Mouse (Mus musculus) C2C12 (cell line): ENCODE results near the gene Mllt6. TPM values are rescaled to one million over a fixed set of nuclear protein-coding genes. Genes with fewer than 3 reads are reported as not detected.
A peak's percentile ranks its signal among the peaks of the same experiment; 100 is the strongest.

ENCODE experiments used
- H3K27me3 ChIP-seq: one replicate; pipeline ENCODE4 v1.6.1; 2011; ENCODE audit not compliant: control insufficient read depth, insufficient read depth, insufficient read length
- H3K36me3 ChIP-seq: one replicate; pipeline ENCODE4 v1.6.1; 2011; ENCODE audit not compliant: control insufficient read depth, insufficient read depth
- H3K4me3 ChIP-seq: one replicate; pipeline ENCODE4 v1.5.1; 2011; ENCODE audit warnings: mild to moderate bottlenecking, control low read depth; ENCODE audit not compliant: poor library complexity, insufficient read depth, severe bottlenecking
- H3K79me2 ChIP-seq: one replicate; pipeline ENCODE4 v1.6.1; 2011; ENCODE audit not compliant: control insufficient read depth, insufficient read depth
- H3K79me3 ChIP-seq: one replicate; pipeline ENCODE4 v1.6.1; 2011; ENCODE audit warnings: low read depth, control low read depth
- H3ac ChIP-seq: one replicate; pipeline ENCODE3; 2011; ENCODE audit warnings: low read depth; ENCODE audit not compliant: control insufficient read depth, insufficient read length
- CEBPB ChIP-seq: IDR thresholded peaks from one replicate; pipeline ENCODE4 v1.6.1; 2011; ENCODE audit warnings: low read depth, mild to moderate bottlenecking, control low read depth, moderate library complexity
- CTCF ChIP-seq: IDR thresholded peaks from one replicate; pipeline ENCODE4 v1.5.1; 2011; ENCODE audit not compliant: control insufficient read depth, insufficient read depth, insufficient read length
- FOSL1 ChIP-seq: IDR thresholded peaks from one replicate; pipeline ENCODE4 v1.8.0; 2011; ENCODE audit warnings: mild to moderate bottlenecking, low read length; ENCODE audit not compliant: poor library complexity, insufficient read depth, severe bottlenecking
- MAX ChIP-seq: IDR thresholded peaks from one replicate; pipeline ENCODE4 v1.6.1; 2011; ENCODE audit warnings: mild to moderate bottlenecking, control low read depth
- MYOD1 ChIP-seq: IDR thresholded peaks from one replicate; pipeline ENCODE4 v1.6.1; 2011; ENCODE audit warnings: low read depth; ENCODE audit not compliant: control insufficient read depth, insufficient read length
- MYOG ChIP-seq: IDR thresholded peaks from one replicate; pipeline ENCODE4 v1.6.1; 2011; ENCODE audit not compliant: control insufficient read depth, insufficient read length; ENCODE audit errors: extremely low read depth
- USF1 ChIP-seq: IDR thresholded peaks from one replicate; pipeline ENCODE4 v1.6.1; 2011; ENCODE audit warnings: low read depth, mild to moderate bottlenecking, control low read depth, moderate library complexity
- polyA plus RNA-seq: library from polyadenylated mRNA; unstranded; fragments of >200 nt; fragmentation: generic; extraction: Trizol; gene quantifications from one replicate; pipeline ENCODE4 v1.2.1, GENCODE M21; 2012; ENCODE audit warnings: missing spikeins

Mllt6 gene
- polyA plus RNA-seq, 1 experiment: 12.5 TPM

DNA sequence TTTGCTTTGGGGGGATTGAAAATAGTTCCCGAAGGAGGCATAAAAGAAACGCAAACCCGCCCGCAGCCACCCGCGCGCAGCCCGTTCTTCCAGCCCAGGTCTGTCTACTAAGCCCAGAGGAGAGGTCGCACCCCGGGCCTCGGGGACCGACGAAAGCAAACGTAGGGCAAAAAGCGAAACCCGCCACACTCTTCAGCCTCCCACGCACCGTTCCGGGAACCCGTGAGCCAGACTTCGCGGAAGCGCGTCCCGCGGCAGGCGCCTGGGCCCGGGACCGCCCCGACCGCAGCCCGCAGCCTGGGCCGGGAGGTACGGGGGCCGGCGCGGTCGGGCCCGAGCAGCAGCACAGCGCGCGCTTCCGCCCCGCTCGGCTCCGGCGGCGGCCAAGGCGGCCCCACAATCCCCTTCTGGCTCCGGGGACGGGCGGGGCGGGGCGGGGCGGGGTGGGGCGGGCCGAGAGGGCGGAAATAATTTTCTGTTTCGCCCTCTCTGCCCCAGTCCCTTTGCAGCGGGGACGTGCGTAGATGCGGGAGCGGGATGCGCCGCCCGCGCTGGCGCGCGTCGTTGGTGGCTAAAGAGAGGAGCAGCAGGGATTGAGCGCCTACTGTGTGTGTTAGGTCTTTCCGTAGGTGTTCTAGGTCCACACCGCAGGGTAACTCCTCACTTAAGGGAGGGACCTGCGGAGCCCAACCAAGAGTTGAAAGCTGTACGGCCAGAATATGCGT, 3.1 kb upstream of the Mllt6 start:
- Histone ChIP-seq H3K79me3 (peaks cover 18% of the 10 kb centered on the region), H3ac (peak overlapping the region; percentile 93), H3K79me2 (peaks cover 45% of the 10 kb centered on the region), H3K4me3 (peak overlapping the region; percentile 83), H3K27me3 (no peaks in the 10 kb centered on the region), H3K36me3 (peaks cover 4% of the 10 kb centered on the region)
- TF ChIP-seq MYOD1 (no peak), USF1 (no peak), CTCF (no peak), MAX (no peak), MYOG (no peak), FOSL1 (no peak), CEBPB (no peak)

DNA sequence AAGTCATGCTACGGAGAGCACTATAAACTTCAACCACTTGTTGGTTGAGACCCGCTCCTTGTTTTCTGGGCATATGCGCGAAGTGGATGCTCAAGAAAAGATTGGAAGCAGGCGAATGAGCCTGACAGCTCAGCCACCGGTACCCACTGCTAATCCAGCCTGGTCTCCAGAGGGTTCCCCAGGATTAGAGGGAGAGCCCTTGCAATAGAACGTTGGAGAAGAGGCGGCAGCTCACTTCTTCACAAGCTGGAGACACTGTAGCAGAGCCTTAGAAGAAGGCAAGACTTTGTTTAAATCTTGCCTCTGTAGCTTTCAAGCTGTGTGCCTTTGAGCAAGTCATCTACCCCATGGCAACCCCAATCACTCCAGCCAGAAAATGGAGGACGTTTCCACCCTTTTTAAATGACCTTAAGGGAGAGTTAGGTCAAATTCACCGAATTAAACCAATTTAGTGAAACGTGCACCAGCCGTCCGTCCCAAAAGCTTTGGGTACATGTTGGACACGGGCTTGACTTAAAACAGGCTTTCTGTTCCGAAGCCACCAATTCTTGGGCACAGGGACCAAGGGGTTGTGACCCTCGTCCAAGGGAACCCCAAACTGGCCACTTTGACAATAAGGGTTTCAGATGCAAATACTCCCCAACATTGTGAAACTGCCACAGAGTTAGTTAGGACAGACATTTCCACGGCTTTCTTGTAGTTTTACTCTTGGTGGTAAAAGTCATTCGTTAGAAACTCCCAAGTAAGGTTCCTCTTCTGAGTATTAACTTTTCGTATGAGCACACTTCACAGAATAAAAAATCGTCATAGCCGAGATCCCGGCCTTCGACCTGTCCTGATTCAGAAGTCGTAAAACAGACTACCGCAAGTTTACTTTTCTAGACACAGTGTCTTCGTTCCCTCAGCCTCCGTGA, 2.2 kb upstream of the Mllt6 start:
- H3K27me3 ChIP-seq: no peaks in the 10 kb centered on the region
- H3K4me3 ChIP-seq: peak overlapping the region; percentile 83
- peaks cover 12% of the 10 kb centered on the region for H3K36me3 ChIP-seq
- TF ChIP-seq FOSL1: no peak
- TF ChIP-seq MAX: no peak
- H3K79me2 ChIP-seq: peaks cover 54% of the 10 kb centered on the region
- peaks cover 25% of the 10 kb centered on the region for H3K79me3 ChIP-seq
- H3ac ChIP-seq: peak overlapping the region; percentile 51

DNA sequence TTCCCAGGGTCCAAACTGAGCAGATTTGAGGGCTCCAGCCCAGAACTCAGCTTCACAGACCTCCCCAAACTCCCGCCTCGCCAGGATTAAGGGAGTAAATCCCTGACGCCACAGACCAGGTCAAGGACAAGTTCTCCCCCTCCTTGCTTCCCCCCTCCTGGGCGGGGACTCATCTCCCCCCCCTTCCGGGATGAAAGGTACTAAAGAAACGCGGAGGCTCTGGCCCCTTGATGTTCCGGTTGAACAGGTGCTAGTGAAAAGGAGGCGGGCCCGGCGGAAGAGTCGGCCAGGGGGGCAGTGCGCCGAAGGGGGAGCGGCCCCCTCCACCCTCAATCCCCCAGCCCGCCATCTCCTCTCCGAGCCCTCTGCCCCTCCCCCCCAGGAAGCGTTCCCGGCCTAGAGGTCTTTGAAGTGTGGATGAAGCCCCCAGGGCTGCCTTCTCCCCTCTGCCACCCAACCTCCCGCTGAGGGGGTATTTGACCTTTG, 1.5 kb upstream of the Mllt6 start:
- peaks cover 25% of the 10 kb centered on the region for H3K79me3 ChIP-seq
- H3K4me3 ChIP-seq: no peak overlapping the region
- H3K79me2 ChIP-seq: peaks cover 58% of the 10 kb centered on the region
- H3K36me3 ChIP-seq: peaks cover 18% of the 10 kb centered on the region
- no peak for TF ChIP-seq CTCF
- TF ChIP-seq CEBPB: no peak
- TF ChIP-seq MYOD1: no peak
- TF ChIP-seq USF1: no peak
- no peak for TF ChIP-seq FOSL1
- H3ac ChIP-seq: no peak overlapping the region
- no peaks in the 10 kb centered on the region for H3K27me3 ChIP-seq

DNA sequence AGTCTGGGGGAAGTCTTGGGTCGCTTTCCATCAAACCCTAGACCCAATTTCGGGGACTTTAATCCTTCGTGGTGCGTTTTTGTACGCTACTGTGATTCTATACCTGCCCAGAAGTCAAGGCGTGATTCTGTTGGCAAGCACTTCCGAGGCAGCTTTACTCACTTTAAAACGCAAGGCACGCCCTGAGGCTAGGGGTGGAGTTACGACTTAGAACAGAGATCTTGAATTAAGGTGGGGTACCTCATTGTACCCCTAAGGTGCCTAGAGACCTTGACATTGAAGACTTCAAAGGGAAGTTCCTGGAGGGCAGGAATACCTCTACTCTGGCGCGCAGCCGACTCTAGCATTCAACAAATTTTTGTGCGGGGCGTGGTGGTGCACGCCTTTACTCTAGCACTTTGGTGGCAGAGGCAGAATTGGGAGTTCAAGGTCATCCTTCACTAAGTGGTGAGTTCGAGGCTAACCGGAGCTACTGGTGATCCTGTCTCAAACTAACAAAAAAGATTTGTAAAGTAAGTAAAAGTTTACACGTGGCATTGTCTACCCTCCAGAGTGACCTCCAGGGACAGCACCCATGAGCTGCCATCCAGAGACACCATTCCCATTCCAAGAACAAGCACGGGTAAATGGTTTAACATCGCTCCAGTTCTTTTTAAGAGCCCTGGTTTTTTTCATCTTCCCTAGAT, 864 bp upstream of the Mllt6 start:
- H3ac ChIP-seq: peak overlapping the region; percentile 27
- H3K4me3 ChIP-seq: peak overlapping the region; percentile 57
- peaks cover 55% of the 10 kb centered on the region for H3K79me2 ChIP-seq
- no peak for TF ChIP-seq FOSL1
- TF ChIP-seq CEBPB: no peak
- TF ChIP-seq CTCF: no peak
- H3K79me3 ChIP-seq: peaks cover 25% of the 10 kb centered on the region
- H3K27me3 ChIP-seq: no peaks in the 10 kb centered on the region
- H3K36me3 ChIP-seq: peaks cover 19% of the 10 kb centered on the region

DNA sequence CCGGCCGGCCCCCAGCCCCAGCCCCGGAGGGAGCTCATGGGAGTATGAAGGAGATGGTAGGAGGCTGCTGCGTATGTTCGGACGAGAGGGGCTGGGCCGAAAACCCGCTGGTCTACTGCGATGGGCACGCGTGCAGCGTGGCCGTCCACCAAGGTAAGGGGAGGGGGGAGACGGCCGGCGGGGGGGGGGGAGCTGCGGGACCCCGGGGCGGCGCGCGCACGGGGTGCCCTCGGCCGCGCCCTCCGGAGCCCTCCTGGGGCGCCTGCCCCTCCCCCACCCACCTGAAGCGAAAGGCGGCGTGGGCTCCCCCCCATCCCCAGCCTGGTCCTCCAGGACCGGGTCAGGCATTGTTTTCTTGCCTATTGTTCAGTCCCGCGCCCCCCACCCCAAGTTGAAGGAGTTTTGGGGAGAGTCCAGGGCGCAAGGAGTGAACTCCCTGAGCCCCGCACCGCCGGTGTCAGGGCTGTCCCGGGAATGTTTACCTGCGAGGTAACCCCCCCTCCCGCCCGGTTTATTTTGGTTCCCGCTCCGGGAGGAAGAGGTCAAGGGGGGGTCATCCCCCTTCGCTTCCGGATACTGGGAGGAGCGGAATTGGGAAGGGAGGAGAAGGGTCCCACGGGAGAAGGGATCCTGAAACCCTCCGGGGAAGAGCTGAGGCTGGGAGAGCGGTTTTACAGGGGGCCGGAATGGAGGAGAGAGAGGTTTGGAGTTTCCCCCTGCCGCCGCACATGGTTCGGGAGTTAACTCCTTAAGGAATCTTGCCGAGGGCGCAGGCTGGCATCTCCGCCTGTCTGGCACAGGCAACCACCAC, 519 bp downstream of the Mllt6 start:
- Histone ChIP-seq H3K27me3 (no peaks in the 10 kb centered on the region), H3K36me3 (peaks cover 19% of the 10 kb centered on the region)

More for the DNA sequence above, 519 bp downstream of the Mllt6 start:
- TF ChIP-seq FOSL1: no peak
- TF ChIP-seq MYOG: no peak
- no peak for TF ChIP-seq CEBPB
- H3K79me2 ChIP-seq: peaks cover 47% of the 10 kb centered on the region
- H3ac ChIP-seq: peak overlapping the region; percentile 72
- H3K79me3 ChIP-seq: peaks cover 23% of the 10 kb centered on the region
- peak overlapping the region; percentile 57 for H3K4me3 ChIP-seq
